Mouse (Mus musculus): ENCODE measurements around the gene Klhdc9. TPM values are rescaled to one million over a fixed set of nuclear protein-coding genes. Genes with fewer than 3 reads are reported as not detected.

Gene Klhdc9
- polyA plus RNA-seq, 1 experiment from 2014 or later: 3.0 TPM

- DNase-seq (ENCODE audit: low spot score): no peak
- ATAC-seq (ENCODE audit: low read depth): peak; percentile 42; the same call in 1 of the 2 replicates
- Histone ChIP-seq H3K4me1 (ENCODE audit: control insufficient read depth, insufficient read depth, low read length) (0 out of 2 replicates have a peak, but pooled peaks cover 4% of the 10 kb centered on the region), H3K27me3 (replicated peaks; ENCODE audit: control insufficient read depth, insufficient read depth, low read length) (no peaks in the 10 kb centered on the region), H3K36me3 (ENCODE audit: control insufficient read depth, insufficient read depth, low read length) (peaks cover 25% of the 10 kb centered on the region), H3K4me3 (ENCODE audit: low read depth, low read length) (peak overlapping the region; percentile 96), H3K9ac (ENCODE audit: low read depth, low read length) (peak overlapping the region; percentile 86), H3K27ac (replicated peaks; ENCODE audit: low read depth, low read length) (peak overlapping the region; percentile 73; the same call in 1 of the 2 replicates), H3K4me2 (ENCODE audit: low read depth, low read length) (peak overlapping the region; percentile 92), H3K9me3 (ENCODE audit: control insufficient read depth, low read length) (no peaks in the 10 kb centered on the region)
- under 1% methylated on average over 14 of the region's 14 CpGs for WGBS
Measured at GRCm38 (mm10) chr1:171346095-171346450, 14.5 kb downstream of the Klhdc9 start.

GRCm38 (mm10) chr1:171345225-171346094 lies 15.1 kb downstream of the Klhdc9 start, which contains the start of the genes Nit1 and Pfdn2:
Nit1 (minus strand) TSS chr1:171345646.
Pfdn2 (plus strand) TSS chr1:171345670.
- Histone ChIP-seq H3K27me3 (replicated peaks; ENCODE audit: control insufficient read depth, insufficient read depth, low read length) (no peaks in the 10 kb centered on the region), H3K4me2 (ENCODE audit: low read depth, low read length) (peak within 1 kb of the TSS; percentile 92), H3K9ac (ENCODE audit: low read depth, low read length) (peak within 1 kb of the TSS; percentile 86), H3K9me3 (ENCODE audit: control insufficient read depth, low read length) (no peaks in the 10 kb centered on the region), H3K27ac (replicated peaks; ENCODE audit: low read depth, low read length) (peak within 1 kb of the TSS; percentile 73; the same call in 1 of the 2 replicates), H3K4me1 (ENCODE audit: control insufficient read depth, insufficient read depth, low read length) (0 out of 2 replicates have a peak, but pooled peaks cover 4% of the 10 kb centered on the region), H3K4me3 (ENCODE audit: low read depth, low read length) (peak within 1 kb of the TSS; percentile 96), H3K36me3 (ENCODE audit: control insufficient read depth, insufficient read depth, low read length) (peaks cover 31% of the 10 kb centered on the region)
- WGBS: 1% methylated on average over 49 of the region's 53 CpGs
- DNase-seq (ENCODE audit: low spot score) (peak; percentile 95), ATAC-seq (ENCODE audit: low read depth) (peak; percentile 95)

- ATAC-seq (ENCODE audit: low read depth) (no peak), DNase-seq (ENCODE audit: low spot score) (no peak)
- Histone ChIP-seq H3K36me3 (ENCODE audit: control insufficient read depth, insufficient read depth, low read length) (peaks cover 38% of the 10 kb centered on the region), H3K4me3 (ENCODE audit: low read depth, low read length) (peak overlapping the region; percentile 96), H3K4me1 (ENCODE audit: control insufficient read depth, insufficient read depth, low read length) (0 out of 2 replicates have a peak, but pooled peaks cover 4% of the 10 kb centered on the region), H3K9ac (ENCODE audit: low read depth, low read length) (peak overlapping the region; percentile 86), H3K27me3 (replicated peaks; ENCODE audit: control insufficient read depth, insufficient read depth, low read length) (no peaks in the 10 kb centered on the region), H3K4me2 (ENCODE audit: low read depth, low read length) (peak overlapping the region; percentile 92), H3K27ac (replicated peaks; ENCODE audit: low read depth, low read length) (no peak overlapping the region), H3K9me3 (ENCODE audit: control insufficient read depth, low read length) (no peaks in the 10 kb centered on the region)
- 74% methylated on average over 9 of the region's 9 CpGs for WGBS
Measured at GRCm38 (mm10) chr1:171344715-171345114, 15.9 kb downstream of the Klhdc9 start.

GRCm38 (mm10) chr1:171343922-171344677 lies 16.5 kb downstream of the Klhdc9 start:
- Histone ChIP-seq H3K27ac (replicated peaks; ENCODE audit: low read depth, low read length) (no peak overlapping the region), H3K4me1 (ENCODE audit: control insufficient read depth, insufficient read depth, low read length) (0 out of 2 replicates have a peak, but pooled peaks cover 4% of the 10 kb centered on the region), H3K9ac (ENCODE audit: low read depth, low read length) (no peak overlapping the region), H3K4me3 (ENCODE audit: low read depth, low read length) (no peak overlapping the region), H3K9me3 (ENCODE audit: control insufficient read depth, low read length) (no peaks in the 10 kb centered on the region), H3K36me3 (ENCODE audit: control insufficient read depth, insufficient read depth, low read length) (peaks cover 44% of the 10 kb centered on the region), H3K4me2 (ENCODE audit: low read depth, low read length) (no peak overlapping the region), H3K27me3 (replicated peaks; ENCODE audit: control insufficient read depth, insufficient read depth, low read length) (no peaks in the 10 kb centered on the region)
- ATAC-seq (ENCODE audit: low read depth) (no peak), DNase-seq (ENCODE audit: low spot score) (peak; percentile 33)
- WGBS: 79% methylated on average over 9 of the region's 9 CpGs

GRCm38 (mm10) chr1:171342262-171343207 lies 18.1 kb downstream of the Klhdc9 start:
- Histone ChIP-seq H3K9me3 (ENCODE audit: control insufficient read depth, low read length) (no peaks in the 10 kb centered on the region), H3K27me3 (replicated peaks; ENCODE audit: control insufficient read depth, insufficient read depth, low read length) (no peaks in the 10 kb centered on the region), H3K27ac (replicated peaks; ENCODE audit: low read depth, low read length) (no peak overlapping the region), H3K36me3 (ENCODE audit: control insufficient read depth, insufficient read depth, low read length) (peaks cover 60% of the 10 kb centered on the region), H3K9ac (ENCODE audit: low read depth, low read length) (no peak overlapping the region), H3K4me1 (ENCODE audit: control insufficient read depth, insufficient read depth, low read length) (0 out of 2 replicates have a peak, but pooled peaks cover 4% of the 10 kb centered on the region), H3K4me2 (ENCODE audit: low read depth, low read length) (no peak overlapping the region), H3K4me3 (ENCODE audit: low read depth, low read length) (no peak overlapping the region)
- ATAC-seq (ENCODE audit: low read depth) (no peak), DNase-seq (ENCODE audit: low spot score) (no peak)
- WGBS: 93% methylated on average over 16 of the region's 16 CpGs

GRCm38 (mm10) chr1:171330216-171330560 lies 30.4 kb downstream of the Klhdc9 start:
- Histone ChIP-seq H3K36me3 (ENCODE audit: control insufficient read depth, insufficient read depth, low read length) (peaks cover 5% of the 10 kb centered on the region; the same call in 1 of the 2 replicates), H3K27me3 (replicated peaks; ENCODE audit: control insufficient read depth, insufficient read depth, low read length) (no peaks in the 10 kb centered on the region), H3K4me2 (ENCODE audit: low read depth, low read length) (peak overlapping the region; percentile 64), H3K4me1 (ENCODE audit: control insufficient read depth, insufficient read depth, low read length) (peaks cover 18% of the 10 kb centered on the region), H3K9ac (ENCODE audit: low read depth, low read length) (peak overlapping the region; percentile 98), H3K9me3 (ENCODE audit: control insufficient read depth, low read length) (no peaks in the 10 kb centered on the region), H3K4me3 (ENCODE audit: low read depth, low read length) (peak overlapping the region; percentile 83), H3K27ac (replicated peaks; ENCODE audit: low read depth, low read length) (peak overlapping the region; percentile 98)
- DNase-seq (ENCODE audit: low spot score): peak; percentile 72
- WGBS: 0% methylated on average over 4 of the region's 4 CpGs
- 0 out of 2 replicates have a peak, but pooled peaks have one; percentile 2 for ATAC-seq (ENCODE audit: low read depth)

- Histone ChIP-seq H3K27me3 (replicated peaks; ENCODE audit: control insufficient read depth, insufficient read depth, low read length) (no peaks in the 10 kb centered on the region), H3K4me2 (ENCODE audit: low read depth, low read length) (peak overlapping the region; percentile 64), H3K9ac (ENCODE audit: low read depth, low read length) (peak overlapping the region; percentile 98), H3K4me3 (ENCODE audit: low read depth, low read length) (peak overlapping the region; percentile 83), H3K27ac (replicated peaks; ENCODE audit: low read depth, low read length) (peak overlapping the region; percentile 98), H3K4me1 (ENCODE audit: control insufficient read depth, insufficient read depth, low read length) (peaks cover 18% of the 10 kb centered on the region), H3K9me3 (ENCODE audit: control insufficient read depth, low read length) (no peaks in the 10 kb centered on the region), H3K36me3 (ENCODE audit: control insufficient read depth, insufficient read depth, low read length) (peaks cover 8% of the 10 kb centered on the region; the same call in 1 of the 2 replicates)
- under 1% methylated on average over 49 of the region's 61 CpGs for WGBS
- ATAC-seq (ENCODE audit: low read depth): peak; percentile 88
- DNase-seq (ENCODE audit: low spot score): peak; percentile 94
Measured at GRCm38 (mm10) chr1:171329433-171330215, 31.0 kb downstream of the Klhdc9 start.
